Mouse (Mus musculus): ENCODE measurements around the gene Scg2.

DNA sequence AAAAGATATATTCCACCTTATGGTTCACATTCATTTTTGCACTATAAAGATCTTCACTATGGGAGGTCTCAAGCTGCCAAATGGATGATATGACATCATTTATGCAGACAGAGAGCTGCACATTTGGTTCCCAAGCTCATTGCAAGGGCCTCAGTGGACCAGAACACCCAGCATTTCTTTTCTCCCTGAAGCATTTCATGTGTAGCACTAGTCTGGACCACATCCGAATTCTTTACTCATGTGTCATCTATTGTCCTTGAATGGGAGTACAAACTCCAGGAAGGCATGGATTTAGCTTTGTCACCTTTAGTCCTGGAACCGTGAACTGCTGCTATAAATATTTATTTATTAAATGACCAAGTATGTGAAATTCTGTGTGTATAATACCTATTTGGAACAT, 30.9 kb upstream of the Scg2 start:
- TF ChIP-seq CTCF (IDR thresholded peaks at IDR 0.05; ENCODE audit: low read depth, low read length), result no peak
- TF ChIP-seq POLR2A (IDR thresholded peaks at IDR 0.05; ENCODE audit: borderline replicate concordance, low read depth, low read length), result no peak
